Mouse (Mus musculus) liver, postnatal 0 days (tissue): ENCODE measurements around the gene Ghdc. TPM values are rescaled to one million over a fixed set of nuclear protein-coding genes. Genes with fewer than 3 reads are reported as not detected.
A peak's percentile ranks its signal among the peaks of the same experiment; 100 is the strongest.

ENCODE experiments used
- ATAC-seq: fragments of 200-750 bp; cut with Nextera tagmentation; 2 replicates; pipeline ENCODE4 v1.8.0; 2017; ENCODE audit warnings: mild to moderate bottlenecking, moderate library complexity
- DNase-seq: peaks from one replicate; pipeline ENCODE4 v3.0.0-alpha.2; 2016
- H3K27ac ChIP-seq: fragments of 300-500 bp; sonication (generic); 2 replicates; pipeline ENCODE4 v1.5.1; 2014; ENCODE audit warnings: antibody characterized with exemption, moderate library complexity, mild to moderate bottlenecking, low read depth
- H3K27me3 ChIP-seq: fragments of 300-500 bp; sonication (generic); 2 replicates; pipeline ENCODE4 v1.6.1; 2014; ENCODE audit warnings: low read length, control low read depth, mixed read lengths; ENCODE audit not compliant: insufficient read depth
- H3K36me3 ChIP-seq: fragments of 300-500 bp; sonication (generic); replicated peaks from 2 replicates; pipeline ENCODE4 v1.6.1; 2014; ENCODE audit warnings: mild to moderate bottlenecking, control low read depth, low read length, moderate library complexity, mixed read lengths; ENCODE audit not compliant: insufficient read depth
- H3K4me1 ChIP-seq: fragments of 300-500 bp; sonication (generic); 2 replicates; pipeline ENCODE4 v1.6.1; 2014; ENCODE audit warnings: antibody characterized with exemption, mild to moderate bottlenecking, control low read depth; ENCODE audit not compliant: insufficient read depth
- H3K4me2 ChIP-seq: fragments of 300-500 bp; sonication (generic); 2 replicates; pipeline ENCODE4 v1.6.1; 2014; ENCODE audit warnings: low read depth, mild to moderate bottlenecking, low read length, moderate library complexity, mixed read lengths
- H3K4me3 ChIP-seq: fragments of 300-500 bp; sonication (generic); 2 replicates; pipeline ENCODE4 v1.5.1; 2014; ENCODE audit warnings: low read depth, low read length
- H3K9ac ChIP-seq: fragments of 300-500 bp; sonication (generic); replicated peaks from 2 replicates; pipeline ENCODE4 v1.6.1; 2014; ENCODE audit warnings: mild to moderate bottlenecking, moderate library complexity
- H3K9me3 ChIP-seq: fragments of 300-500 bp; sonication (generic); 2 replicates; pipeline ENCODE4 v1.6.1; 2016; ENCODE audit warnings: mild to moderate bottlenecking, control low read depth, low read length, mixed read lengths
- CTCF ChIP-seq: sonication (generic); IDR thresholded peaks from 2 replicates; pipeline ENCODE4 v1.5.1; 2016; ENCODE audit warnings: antibody characterized with exemption, low read depth
- EP300 ChIP-seq: IDR thresholded peaks from 2 replicates; pipeline ENCODE4 v1.6.1; 2016; ENCODE audit warnings: antibody characterized with exemption, low read depth, mild to moderate bottlenecking
- WGBS: fragments of 180-500 bp; shearing (Covaris S2); extraction: QIAGEN DNeasy Blood & Tissue Kit; methylation state at CpG from one replicate; pipeline ENCODE4 v1.1.7; 2014; ENCODE audit not compliant: insufficient replicate concordance; 5-methylcytosine and 5-hydroxymethylcytosine counted together
- polyA plus RNA-seq: library from polyadenylated mRNA; unstranded; fragments of >200 nt; fragmentation: Nextera tagmentation; extraction: Ambion mirVana; gene quantifications from 2 replicates; pipeline ENCODE4 v1.2.1, GENCODE M21; 2015

Gene Ghdc
- polyA plus RNA-seq, 1 experiment from 2014 or later: 1.9 TPM

DNA sequence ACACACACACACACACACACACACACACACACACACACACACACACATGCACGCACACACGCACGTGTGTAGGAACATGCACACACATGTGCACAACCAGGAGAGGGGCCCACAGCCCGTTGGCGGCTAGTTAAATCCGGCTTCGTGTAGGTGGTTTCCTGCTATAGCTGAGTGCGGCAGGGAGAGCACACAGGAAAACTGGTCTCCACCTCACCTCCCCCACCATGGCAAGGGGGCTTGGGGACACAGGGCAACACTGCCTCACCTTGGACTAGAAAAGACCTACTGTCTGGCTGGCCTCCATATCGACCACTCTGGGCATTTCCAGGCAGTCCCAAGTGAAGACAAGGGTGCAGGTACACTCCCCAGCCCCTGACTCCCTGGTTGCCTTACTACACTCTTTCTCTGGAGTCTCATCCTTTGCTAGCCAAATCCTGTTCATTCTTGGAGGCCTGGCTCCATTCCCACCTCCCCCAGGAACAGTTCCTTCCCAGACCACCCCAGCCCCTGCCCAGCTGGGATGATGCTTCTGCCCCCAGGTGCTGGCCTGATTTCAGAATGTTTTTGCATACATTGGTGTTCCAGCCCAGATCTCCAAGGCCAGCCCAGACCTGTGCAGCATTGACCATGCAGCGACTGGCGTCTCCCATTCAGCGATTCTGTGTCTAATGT lies 16.6 kb downstream of the Ghdc start:
- H3K27me3 ChIP-seq: peaks cover 25% of the 10 kb centered on the region
- 82% methylated on average over 12 of the region's 12 CpGs for WGBS
- peaks cover 4% of the 10 kb centered on the region for H3K4me1 ChIP-seq
- DNase-seq: no peak
- no peaks in the 10 kb centered on the region for H3K36me3 ChIP-seq
- no peaks in the 10 kb centered on the region for H3K9me3 ChIP-seq
- no peak for TF ChIP-seq EP300
- no peak for TF ChIP-seq CTCF
- no peak overlapping the region for H3K27ac ChIP-seq
- ATAC-seq: no peak
- H3K4me3 ChIP-seq: no peak overlapping the region
- no peak overlapping the region for H3K4me2 ChIP-seq
- H3K9ac ChIP-seq: no peak overlapping the region

DNA sequence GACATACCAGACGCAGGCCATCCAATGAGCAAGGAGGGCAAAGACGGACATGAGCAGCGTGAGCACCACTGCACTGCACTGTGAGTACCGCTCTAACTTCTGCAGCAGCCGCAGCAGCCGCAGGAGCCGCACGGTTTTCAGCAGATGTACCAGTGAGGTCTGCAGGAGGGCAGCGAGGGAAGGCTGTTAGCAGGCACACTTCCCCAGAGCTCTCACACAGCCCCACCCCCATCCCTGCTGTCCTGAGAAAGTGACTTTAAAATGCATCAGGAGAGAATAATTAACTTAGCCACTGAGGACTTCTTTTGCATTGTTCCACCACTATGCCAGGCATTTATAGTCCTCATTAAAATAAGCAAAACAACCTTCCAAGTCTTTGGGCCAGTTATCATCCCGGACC lies 18.5 kb downstream of the Ghdc start:
- Histone ChIP-seq H3K4me2 (no peak overlapping the region), H3K27me3 (peaks cover 13% of the 10 kb centered on the region), H3K9me3 (no peaks in the 10 kb centered on the region), H3K27ac (no peak overlapping the region), H3K36me3 (no peaks in the 10 kb centered on the region), H3K4me3 (no peak overlapping the region), H3K9ac (no peak overlapping the region), H3K4me1 (peaks cover 4% of the 10 kb centered on the region; the same call in 1 of the 2 replicates)
- DNase-seq (no peak), ATAC-seq (no peak)
- WGBS: 47% methylated on average over 10 of the region's 10 CpGs
- no peak for TF ChIP-seq CTCF
- TF ChIP-seq EP300: no peak

DNA sequence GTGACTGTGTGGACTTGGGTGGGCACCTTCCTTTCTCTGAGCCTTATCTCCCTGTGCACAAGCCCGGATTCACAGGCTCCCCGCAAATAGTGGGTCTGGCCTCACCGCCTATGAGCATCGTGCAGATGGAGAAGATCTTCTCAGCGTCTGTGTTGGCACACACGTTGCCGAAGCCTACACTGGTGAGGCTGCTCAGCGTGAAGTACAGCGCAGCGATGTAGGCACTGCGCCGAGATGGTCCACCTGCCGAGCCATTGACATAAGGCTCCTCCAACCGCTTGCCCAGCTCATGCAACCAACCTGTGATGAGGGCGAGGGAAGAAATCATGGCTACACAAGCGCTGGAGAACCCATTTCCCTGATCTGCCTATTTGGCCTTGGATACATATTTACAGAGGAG lies 20.6 kb downstream of the Ghdc start:
- ATAC-seq: no peak

DNA sequence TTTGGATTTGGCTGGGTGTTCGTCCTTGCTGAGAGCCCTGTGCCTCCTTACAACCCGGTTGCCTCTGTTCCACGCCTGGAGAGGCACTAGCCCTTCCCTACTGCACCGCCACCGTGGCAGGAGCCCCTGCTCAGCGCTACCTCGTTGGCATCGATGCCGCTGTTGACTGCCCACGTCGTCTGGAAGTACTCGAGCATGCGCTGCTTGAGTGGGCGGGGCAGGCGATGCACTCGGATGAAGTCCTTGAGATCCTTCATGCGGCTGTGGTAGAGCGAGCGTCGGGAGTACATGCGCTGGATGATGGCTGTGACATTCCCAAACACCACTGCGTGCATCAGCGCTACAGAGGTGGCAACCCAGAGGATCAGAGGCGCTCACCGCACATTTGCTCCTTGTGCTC lies 21.3 kb downstream of the Ghdc start:
- no peak for TF ChIP-seq CTCF
- TF ChIP-seq EP300: no peak
- peaks cover 10% of the 10 kb centered on the region; the same call in 1 of the 2 replicates for H3K27me3 ChIP-seq
- H3K9ac ChIP-seq: no peak overlapping the region
- peaks cover 12% of the 10 kb centered on the region for H3K4me1 ChIP-seq
- ATAC-seq (no peak), DNase-seq (no peak)
- H3K27ac ChIP-seq: no peak overlapping the region
- H3K36me3 ChIP-seq: no peaks in the 10 kb centered on the region
- H3K4me2 ChIP-seq: no peak overlapping the region
- no peak overlapping the region for H3K4me3 ChIP-seq
- 50% methylated on average over 25 of the region's 25 CpGs for WGBS
- H3K9me3 ChIP-seq: no peaks in the 10 kb centered on the region

More for the DNA sequence above, 20.6 kb downstream of the Ghdc start:
- Histone ChIP-seq H3K9me3 (no peaks in the 10 kb centered on the region), H3K4me3 (no peak overlapping the region), H3K9ac (no peak overlapping the region), H3K4me1 (peaks cover 12% of the 10 kb centered on the region), H3K4me2 (no peak overlapping the region), H3K36me3 (no peaks in the 10 kb centered on the region), H3K27ac (no peak overlapping the region), H3K27me3 (peaks cover 10% of the 10 kb centered on the region; the same call in 1 of the 2 replicates)
- DNase-seq: no peak
- WGBS: 81% methylated on average over 16 of the region's 16 CpGs
- no peak for TF ChIP-seq EP300
- TF ChIP-seq CTCF: no peak

DNA sequence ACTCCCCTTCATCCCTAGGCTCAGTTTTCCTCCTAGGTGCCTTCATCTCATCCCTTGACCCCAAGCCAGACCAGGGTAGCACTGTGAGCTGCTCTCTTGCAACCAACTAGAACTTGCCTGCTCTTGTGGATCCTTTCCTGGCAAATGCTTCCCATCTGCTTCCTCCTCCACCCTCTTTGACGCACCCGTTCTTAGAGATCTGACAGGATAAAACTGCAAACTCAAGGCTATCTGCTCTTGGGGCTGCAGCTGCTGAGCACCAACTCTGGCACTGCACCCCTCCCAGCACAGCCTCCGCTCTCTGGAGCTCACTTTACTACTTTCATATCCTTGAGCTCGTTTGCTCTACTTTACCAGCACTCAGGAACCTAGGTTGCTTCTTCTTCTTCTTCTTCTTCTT lies 22.1 kb downstream of the Ghdc start:
- H3K4me3 ChIP-seq: no peak overlapping the region
- ATAC-seq (no peak), DNase-seq (no peak)
- TF ChIP-seq EP300 (no peak), CTCF (no peak)
- H3K36me3 ChIP-seq: no peaks in the 10 kb centered on the region
- H3K27me3 ChIP-seq: peaks cover 10% of the 10 kb centered on the region; the same call in 1 of the 2 replicates
- H3K4me1 ChIP-seq: peaks cover 12% of the 10 kb centered on the region
- no peak overlapping the region for H3K9ac ChIP-seq
- WGBS: 52% methylated on average over 4 of the region's 4 CpGs
- no peaks in the 10 kb centered on the region for H3K9me3 ChIP-seq
- no peak overlapping the region for H3K27ac ChIP-seq
- H3K4me2 ChIP-seq: no peak overlapping the region

DNA sequence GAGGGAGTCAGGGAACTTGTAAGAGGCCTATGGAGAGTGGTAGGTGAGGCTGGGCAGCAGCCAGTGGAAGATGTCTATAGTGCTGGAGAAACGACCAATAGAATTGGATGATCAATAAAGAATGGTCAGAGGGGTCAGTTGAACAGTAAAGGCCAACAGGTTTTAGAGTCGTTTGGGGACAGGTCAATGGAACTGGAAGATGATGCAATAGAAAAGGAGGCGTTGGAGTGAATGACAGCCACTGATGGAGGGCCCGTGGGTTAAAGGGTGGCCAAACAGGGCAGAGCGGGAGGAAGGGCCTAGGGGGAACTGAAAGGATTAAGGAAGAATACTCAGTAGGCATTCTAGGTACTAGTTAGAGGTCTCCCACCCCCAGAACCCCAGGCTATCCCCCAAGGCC lies 23.6 kb downstream of the Ghdc start:
- no peak; the same call in 1 of the 2 replicates for TF ChIP-seq EP300
- no peak for TF ChIP-seq CTCF
- no peaks in the 10 kb centered on the region for H3K9me3 ChIP-seq
- H3K27ac ChIP-seq: 0 out of 2 replicates have a peak overlapping the region, but pooled peaks have one; percentile 3
- H3K27me3 ChIP-seq: peaks cover 10% of the 10 kb centered on the region; the same call in 1 of the 2 replicates
- H3K4me3 ChIP-seq: no peak overlapping the region
- H3K36me3 ChIP-seq: no peaks in the 10 kb centered on the region
- no peak overlapping the region for H3K9ac ChIP-seq
- DNase-seq (peak; percentile 37), ATAC-seq (peak; percentile 94)
- H3K4me2 ChIP-seq: no peak overlapping the region
- peaks cover 12% of the 10 kb centered on the region for H3K4me1 ChIP-seq
- WGBS: 46% methylated on average over 5 of the region's 5 CpGs
